Mouse (Mus musculus) gastrocnemius, adult 18-20 months (tissue): Measurements from ENCODE around the gene Rnft1. TPM values are rescaled to one million over a fixed set of nuclear protein-coding genes. Genes with fewer than 3 reads are reported as not detected.
A peak's percentile ranks its signal among the peaks of the same experiment; 100 is the strongest.
"Not testable (repeated sequence)": the region's sequence is repeated elsewhere in the genome, so short reads cannot be mapped to it uniquely, and the experiment has no call there.

Experiments used
- DNase-seq: peaks from one replicate; pipeline ENCODE4 v3.0.0; 2021; ENCODE audit warnings: low spot score
- total RNA-seq, 2 experiments: library from RNA; stranded (reverse); gene quantifications; 2 replicates each; pipeline ENCODE4 v1.2.3; 2021

The Rnft1 gene
- total RNA-seq, 2 experiments from 2014 or later, result 40.0 to 45.0 TPM

DNA sequence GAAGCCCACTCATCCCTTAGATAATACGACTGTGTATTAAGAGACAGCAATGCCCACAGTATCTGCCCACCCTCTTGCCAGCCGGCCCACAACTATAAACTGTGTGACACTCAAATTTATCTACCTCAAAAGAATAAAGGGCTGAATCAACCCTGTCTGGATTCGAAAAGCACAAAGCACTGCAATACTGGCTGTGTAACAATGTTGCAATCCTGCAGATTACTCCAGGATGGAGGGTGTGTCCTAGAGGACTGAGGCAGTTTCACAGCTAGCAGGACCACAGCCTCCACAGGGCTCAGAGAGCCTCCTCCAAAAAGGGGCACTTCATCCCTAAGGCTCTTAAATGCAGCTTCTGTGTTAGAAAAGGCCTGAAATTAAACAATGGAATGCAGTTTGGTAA lies 32.2 kb downstream of the Rnft1 start:
- DNase-seq, result no peak

DNA sequence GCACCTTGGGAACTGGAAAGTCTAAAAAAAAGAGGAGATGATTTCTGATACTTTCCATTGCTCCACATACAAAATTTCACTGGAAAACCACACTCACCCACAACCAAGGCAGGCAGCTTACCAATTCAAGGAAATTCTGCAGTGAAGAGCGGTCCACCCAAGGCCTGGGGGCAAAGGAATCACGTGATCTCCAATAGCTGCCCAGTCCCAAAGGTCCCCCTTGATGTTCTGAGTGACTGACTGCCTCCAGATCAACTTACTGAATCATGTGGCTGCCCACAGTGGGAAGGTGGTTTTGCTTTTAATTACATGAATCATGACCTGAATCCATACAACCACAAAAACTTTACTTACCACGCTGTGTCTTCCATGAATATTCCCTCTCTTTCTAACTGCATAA lies 32.8 kb downstream of the Rnft1 start:
- DNase-seq, result no peak

DNA sequence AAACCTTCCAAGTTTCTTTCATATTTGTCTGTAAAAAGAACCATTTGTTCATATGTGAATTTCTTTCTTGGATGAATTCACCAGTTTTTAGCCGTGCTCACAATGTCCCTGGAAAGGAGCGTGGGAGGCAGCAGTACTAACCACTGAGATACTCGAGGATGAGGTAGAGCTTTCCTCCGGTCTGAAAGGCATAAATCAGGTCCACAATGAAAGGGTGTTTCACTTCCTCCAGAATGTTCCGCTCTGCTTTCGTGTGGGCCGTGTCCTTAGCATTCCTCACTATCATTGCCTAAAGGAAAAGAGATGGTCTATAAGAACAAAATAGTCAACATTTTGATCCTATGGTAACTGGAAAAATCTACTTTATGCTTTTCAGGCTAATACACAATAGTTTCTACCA lies 35.3 kb downstream of the Rnft1 start:
- DNase-seq, result no peak

DNA sequence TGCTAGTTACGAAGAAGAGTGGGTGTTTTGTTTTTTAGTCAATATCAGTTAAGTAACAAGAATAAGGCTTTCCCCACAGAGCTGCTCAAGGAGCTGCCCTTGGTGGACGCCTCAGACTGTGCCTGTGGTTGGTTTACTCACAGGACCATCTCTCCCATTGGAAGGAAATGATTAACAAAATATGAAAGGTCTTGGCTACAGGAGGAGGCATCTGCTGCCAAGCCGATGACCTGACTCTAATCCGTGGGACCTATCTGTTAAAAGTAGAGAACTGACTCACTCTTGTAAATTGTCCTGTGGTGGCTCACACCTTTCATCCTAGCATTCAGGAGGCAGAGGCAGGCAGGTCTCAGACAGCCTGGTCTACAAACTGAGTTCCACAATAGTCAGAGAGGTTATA lies 43.1 kb downstream of the Rnft1 start:
- no peak for DNase-seq

DNA sequence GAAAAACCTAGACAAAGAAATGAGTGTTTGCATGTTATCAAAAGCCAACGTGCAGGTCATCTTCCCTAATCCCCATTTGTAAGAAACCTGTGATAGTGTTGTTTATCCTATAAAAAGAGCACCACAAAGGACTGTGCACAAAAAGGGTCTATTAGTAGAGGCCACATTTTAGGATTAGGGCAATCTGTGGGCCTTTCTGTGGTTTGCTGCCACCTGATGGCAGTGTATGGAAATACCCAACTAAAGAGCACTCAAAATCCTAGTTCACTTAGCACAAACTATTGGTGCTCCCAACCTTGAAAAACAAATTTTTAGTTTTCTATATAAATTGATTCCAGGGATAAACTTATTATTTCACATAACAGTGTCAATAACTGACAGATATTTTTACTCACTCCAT lies 48.4 kb downstream of the Rnft1 start:
- DNase-seq, result no peak

DNA sequence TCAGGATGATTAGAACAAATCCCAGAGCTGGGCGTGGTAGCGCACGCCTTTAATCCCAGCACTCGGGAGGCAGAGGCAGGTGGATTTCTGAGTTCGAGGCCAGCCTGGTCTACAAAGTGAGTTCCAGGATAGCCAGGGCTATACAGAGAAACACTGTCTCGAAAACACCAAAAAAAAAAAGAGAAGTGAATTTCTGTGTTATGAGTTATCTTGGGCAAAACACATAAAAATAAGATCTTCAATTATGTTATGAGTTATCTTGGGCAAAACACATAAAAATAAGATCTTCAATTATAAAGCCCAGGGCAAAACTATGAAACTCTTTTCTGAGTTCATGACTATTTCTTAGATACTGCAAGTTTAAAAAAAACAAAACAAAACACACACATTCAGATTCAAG lies 48.8 kb downstream of the Rnft1 start:
- DNase-seq, result not testable (repeated sequence)

DNA sequence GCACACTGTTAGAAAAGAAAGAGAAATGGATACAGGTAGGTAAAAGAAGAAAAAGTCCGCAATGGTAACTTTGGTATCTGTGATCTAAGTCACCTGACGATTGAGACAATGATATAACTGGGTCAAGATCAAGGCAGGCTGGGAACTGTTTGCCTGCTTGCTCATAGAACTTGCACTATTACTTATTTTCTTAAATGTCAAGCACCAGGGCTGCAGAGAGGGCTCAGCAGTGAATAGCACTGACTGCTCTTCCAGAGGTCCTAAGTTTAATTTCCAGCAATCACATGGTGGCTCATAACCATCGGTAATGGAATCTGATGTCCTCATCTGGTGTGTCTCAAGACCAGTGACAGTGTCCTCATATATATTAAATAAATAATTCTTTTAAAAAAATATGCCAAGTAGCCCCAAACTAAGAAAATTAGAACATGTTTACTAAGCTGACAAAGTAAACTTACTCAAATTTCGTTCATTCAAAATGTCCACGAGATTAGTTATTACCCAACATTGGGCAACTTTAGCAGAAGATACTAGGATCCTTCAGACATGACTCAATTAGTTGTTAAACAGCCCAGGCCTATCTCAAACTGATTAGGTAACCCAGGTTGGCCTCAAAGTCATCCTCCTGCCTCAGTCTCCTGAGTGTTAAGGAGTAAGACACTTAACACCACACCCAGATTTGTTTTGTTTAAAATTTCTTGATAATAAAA lies 49.9 kb downstream of the Rnft1 start:
- no peak for DNase-seq

DNA sequence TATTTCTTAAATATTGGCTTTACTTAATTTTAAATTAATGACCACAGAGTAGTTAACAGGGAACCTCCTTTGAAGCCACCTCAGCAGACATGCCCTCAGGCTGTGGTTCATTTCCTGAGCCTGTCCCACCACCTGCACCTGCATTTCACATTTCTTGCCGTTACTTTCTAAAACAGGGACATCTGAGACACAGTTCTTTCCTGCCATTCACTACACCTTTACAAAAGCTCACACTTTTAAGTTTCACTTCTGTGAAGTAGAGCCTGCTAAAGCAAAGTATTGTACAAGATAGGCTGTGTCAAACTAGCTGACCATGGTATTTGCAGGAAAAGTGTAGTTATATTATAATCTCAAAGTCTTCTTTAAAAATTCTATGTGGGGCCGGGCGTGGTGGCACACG lies 54.3 kb downstream of the Rnft1 start:
- no peak for DNase-seq

DNA sequence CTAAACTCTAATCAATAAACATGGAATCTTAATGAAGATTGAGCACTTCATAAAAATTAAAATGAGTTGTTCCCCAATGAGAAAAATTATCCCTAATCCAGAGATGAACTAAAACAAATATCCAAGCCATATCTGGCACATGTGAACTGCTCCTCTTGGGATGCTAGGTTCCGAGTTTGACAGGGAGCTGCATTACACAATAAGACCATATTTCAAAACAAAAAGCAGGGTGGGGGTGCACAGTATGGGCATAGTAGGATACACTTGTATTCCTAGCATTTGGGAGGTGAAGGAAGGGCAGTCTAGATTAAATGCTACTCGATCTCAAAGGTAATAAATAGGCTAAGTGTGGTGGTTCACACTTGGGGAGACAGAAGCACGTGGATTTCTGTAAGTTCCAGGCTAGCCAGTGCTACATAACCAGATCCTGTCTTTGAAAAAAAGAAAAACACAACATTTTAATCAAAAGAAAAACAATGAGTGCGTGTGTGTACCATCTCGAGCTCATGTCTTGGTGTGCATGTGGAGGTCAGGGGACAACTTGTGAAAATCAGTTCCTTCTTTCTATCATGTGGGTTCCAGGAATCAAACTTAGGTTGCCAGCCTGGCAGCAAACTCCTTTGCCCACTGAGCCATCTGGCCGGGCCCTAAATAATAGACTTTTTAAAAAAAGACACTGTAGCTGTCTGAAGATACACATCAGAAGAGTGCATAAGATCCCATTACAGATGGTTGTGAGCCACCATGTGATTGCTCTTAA lies 55.4 kb downstream of the Rnft1 start:
- no peak for DNase-seq

DNA sequence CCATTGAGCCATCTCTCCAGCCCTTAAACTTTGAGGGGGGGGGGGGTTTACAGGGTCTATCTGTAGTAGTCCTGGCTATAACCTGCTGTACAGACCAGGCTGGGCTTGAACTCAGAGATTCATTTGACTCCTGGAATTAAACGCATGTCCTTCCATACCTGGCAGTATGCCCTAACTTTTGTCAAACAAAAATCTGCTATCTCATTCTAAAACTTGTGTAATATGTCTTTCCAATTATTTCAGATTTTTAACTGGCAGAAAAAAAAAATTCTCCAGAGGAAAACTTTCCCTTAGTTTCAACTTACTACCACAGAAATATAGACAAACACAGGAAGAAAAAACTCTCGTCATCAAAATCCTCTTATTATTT lies 56.0 kb downstream of the Rnft1 start:
- DNase-seq, result no peak

DNA sequence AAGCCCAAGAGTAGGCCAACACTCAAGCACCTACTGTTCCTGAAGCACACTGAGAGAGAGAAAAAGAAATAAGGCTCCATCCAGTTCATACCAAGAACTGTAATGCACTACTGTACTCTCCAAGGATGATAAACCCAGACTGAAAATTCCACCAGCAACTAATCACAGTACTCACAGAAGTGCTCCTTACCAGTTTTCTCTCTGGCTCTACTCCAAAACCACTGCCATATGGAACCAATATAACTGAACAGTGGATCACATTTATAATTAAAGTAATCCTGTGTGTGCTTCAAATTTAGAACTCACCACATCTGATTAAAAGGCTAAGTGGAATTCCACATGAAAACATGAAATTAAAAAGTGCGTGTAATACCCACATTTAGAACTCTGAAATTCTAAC lies 58.4 kb downstream of the Rnft1 start:
- no peak for DNase-seq

DNA sequence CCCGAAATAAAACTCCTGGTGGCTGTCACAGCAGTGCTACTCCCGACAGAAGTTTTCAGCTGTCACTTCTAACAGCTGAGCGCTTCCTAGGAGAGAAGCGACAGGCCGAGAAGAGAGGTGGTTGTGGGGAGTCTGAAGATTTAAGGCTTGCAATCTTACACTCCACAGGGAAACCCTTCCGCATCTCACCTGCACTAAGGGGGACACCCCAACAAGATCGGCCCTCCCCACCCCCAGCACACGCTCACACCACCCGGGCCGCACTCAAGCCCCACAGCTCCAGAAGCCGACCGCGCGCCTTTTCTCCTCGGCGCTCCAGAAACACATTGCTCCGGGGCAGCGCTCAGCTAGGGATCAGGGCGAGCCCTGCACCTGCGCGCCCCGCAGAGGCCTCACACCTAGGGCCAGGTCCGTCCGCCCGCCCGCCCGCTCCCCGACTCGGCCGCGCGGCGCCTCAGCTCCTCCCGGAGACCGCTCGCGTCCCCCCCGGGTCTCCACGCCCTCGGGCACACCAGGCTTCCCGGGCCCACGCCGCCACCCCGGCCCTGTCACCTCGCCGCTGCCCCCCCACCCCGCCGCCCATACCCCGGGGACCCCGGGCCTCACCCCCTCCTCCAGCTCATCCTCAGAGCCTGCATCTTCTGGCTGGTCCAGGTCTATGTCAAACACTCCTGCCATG lies 59.6 kb downstream of the Rnft1 start:
- DNase-seq, result no peak

DNA sequence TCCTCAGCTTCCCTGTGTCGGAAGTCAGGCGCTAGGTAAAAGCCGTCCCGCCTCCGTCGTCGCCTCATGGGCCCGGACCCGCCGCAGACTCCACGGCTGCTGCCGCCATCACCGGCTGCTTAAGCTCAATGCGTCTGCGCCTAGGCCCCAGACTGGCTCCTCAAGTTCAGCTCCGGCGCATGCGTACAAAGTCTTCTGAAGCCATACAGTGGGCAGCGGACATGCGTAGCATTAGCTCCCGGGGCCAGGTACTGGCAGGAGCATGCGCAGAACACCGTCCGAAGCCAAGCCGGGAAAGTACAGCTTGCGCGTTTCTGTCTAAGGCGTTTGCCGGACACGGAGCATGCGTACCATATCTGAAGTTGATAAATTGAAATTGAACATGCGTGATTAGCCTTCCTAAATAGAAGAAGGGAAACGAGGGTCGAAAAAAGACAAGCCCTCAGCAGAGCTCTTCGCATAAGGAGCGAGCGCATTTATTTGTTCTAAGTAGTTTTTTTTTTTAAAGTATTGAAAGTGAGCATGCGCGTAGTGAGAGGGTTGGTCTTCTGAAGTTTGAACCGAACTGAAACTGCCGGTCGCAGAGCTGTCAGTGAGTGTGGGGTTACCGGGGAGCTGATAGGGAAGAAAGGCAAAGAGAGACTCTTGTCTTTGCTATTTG lies 60.3 kb downstream of the Rnft1 start, which contains the start of the genes Rps6kb1 and Tubd1:
Gene Rps6kb1, minus strand, starts transcription at position 167 of the 661 bp plus-strand sequence.
Gene Tubd1, plus strand, starts transcription at position 353 of the 661 bp plus-strand sequence.
- DNase-seq, result peak; percentile 100

DNA sequence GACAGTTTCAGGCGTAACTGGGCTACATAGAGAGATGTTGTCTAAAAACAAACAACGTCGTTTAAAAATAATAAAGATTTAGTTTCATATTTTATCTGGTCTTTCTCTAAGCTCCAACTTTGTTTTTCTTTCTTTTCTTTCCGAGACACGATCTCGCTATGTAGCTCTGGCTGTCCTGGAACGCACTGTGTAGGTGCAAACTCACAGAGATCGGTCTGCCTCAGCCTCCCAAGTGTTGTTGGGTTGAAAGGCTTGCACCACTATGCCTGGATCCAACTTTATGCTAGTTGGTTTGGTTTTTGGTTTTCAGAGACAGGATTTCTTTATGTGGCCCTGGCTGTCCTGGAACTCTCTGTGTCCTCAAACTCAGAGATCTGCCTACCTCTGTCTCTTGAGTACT lies 61.1 kb downstream of the Rnft1 start:
- no peak for DNase-seq

DNA sequence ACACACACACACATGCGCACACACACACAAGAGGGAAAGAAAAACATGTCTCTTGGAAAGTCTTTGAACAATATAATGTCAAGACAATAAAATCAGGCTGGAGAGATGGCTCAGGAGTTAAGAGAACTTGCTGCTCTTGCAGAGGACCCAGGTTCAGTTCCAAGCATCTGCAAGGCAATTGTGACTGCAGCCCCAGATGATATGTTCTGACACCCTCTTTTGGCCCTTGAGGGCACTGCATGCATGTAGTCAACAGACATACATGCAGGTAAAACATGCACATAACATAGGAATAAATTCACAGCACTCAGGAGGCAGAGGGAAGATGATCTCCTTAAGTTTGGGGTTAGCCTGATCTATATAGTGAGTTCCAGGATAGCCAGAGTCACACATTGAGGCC lies 63.0 kb downstream of the Rnft1 start:
- DNase-seq, result no peak

Other genes starting within 250 kb of the Rnft1 start
- gene Ints2, start 227.1 kb upstream of the Rnft1 start, total RNA-seq, result 1 to 10 TPM; 3.0 to 4.3 TPM
- 10 to 100 TPM; 34.1 to 36.1 TPM for gene Med13, start 127.1 kb upstream of the Rnft1 start, total RNA-seq
- 10 to 100 TPM; 19.6 to 20.1 TPM for gene Rps6kb1, start 60.1 kb downstream of the Rnft1 start, total RNA-seq
- gene Tubd1, start 60.3 kb downstream of the Rnft1 start, total RNA-seq, result 1 to 10 TPM; 6.8 to 7.0 TPM
- 10 to 100 TPM; 76.3 to 84.8 TPM for gene Vmp1, start 199.2 kb downstream of the Rnft1 start, total RNA-seq
- gene Ptrh2, start 199.3 kb downstream of the Rnft1 start, total RNA-seq, result 1 to 10 TPM; 6.3 to 6.5 TPM